14 mouse cellular contexts compared by ENCODE assay signal in the genomic region with DNA sequence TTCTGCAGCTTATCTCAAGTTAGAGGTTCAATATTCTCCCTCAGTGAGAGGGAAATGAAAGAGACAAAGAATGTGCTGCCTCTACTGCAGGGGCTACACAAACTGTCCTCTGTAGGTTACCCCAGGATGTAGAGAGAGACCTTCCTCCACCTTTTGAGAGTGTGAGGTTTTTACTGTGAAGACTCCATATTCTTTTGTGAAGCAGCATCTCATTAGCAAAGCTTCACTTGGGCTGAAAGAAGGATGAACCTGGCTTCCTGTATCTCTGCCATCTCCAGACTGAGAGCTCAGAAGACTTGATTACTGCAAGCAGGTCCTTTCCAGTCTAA.
DNase-seq lines count a peak whose midpoint lies in the region; ATAC-seq lines count a peak whose summit lies in the region.
"Had no signal": no experiment of that assay in that cellular context is flagged by ENCODE, and none has a peak within 500 bp of the region (broad histone marks: within the 10 kb centered on the region; RNA-seq: fewer than 3 reads in every experiment).

No protein-coding gene starts in this region.

- no peak overlapping the region for H3K9ac ChIP-seq in forebrain, embryonic 15.5 days (replicated peaks)
- H3K9ac ChIP-seq in liver, embryonic 12.5 days, result peak overlapping the region; percentile 59; the same call in 1 of the 2 replicates
- H3K9ac ChIP-seq in midbrain, embryonic 15.5 days, result no peak overlapping the region; the same call in 1 of the 2 replicates
- H3K9ac ChIP-seq: embryonic facial prominence, embryonic 13.5 days had no signal

- DNase-seq in heart, adult 11 months, result peak; percentile 43
- DNase-seq in heart, postnatal 10 days, result no peak
- DNase-seq in lung, adult 18-20 months, result no peak
- no peak for DNase-seq in kidney, postnatal 4 days
- DNase-seq in thymus, postnatal 14 days, result no peak
- DNase-seq: cerebellum, adult 9-10 months; gastrocnemius, postnatal 14 days; right cerebral cortex, adult 18-20 months; thymus, postnatal 4 days had no signal

- H3K36me3 ChIP-seq in forebrain, embryonic 15.5 days, result no peaks in the 10 kb centered on the region
- no peaks in the 10 kb centered on the region for H3K36me3 ChIP-seq in liver, embryonic 12.5 days
- no peaks in the 10 kb centered on the region for H3K36me3 ChIP-seq in midbrain, embryonic 15.5 days (replicated peaks)
- H3K36me3 ChIP-seq: embryonic facial prominence, embryonic 13.5 days had no signal

- H3K27ac ChIP-seq in forebrain, embryonic 15.5 days (replicated peaks), result peak overlapping the region; percentile 86
- H3K27ac ChIP-seq in liver, embryonic 12.5 days, result peak overlapping the region; percentile 94
- peak overlapping the region; percentile 87 for H3K27ac ChIP-seq in midbrain, embryonic 15.5 days
- H3K27ac ChIP-seq: embryonic facial prominence, embryonic 13.5 days; kidney, postnatal 0 days had no signal

- intact Hi-C loops in heart, postnatal 10 days (cut with DNase I), result no loop called here

- no peak for ATAC-seq in forebrain, embryonic 15.5 days (replicated peaks)
- ATAC-seq in liver, embryonic 12.5 days, result peak; percentile 44
- peak; percentile 48 for ATAC-seq in midbrain, embryonic 15.5 days (replicated peaks)

- no peaks in the 10 kb centered on the region for H3K27me3 ChIP-seq in forebrain, embryonic 15.5 days
- no peaks in the 10 kb centered on the region for H3K27me3 ChIP-seq in liver, embryonic 12.5 days (replicated peaks)
- no peaks in the 10 kb centered on the region for H3K27me3 ChIP-seq in midbrain, embryonic 15.5 days (replicated peaks)
- H3K27me3 ChIP-seq: embryonic facial prominence, embryonic 13.5 days had no signal

- no peaks in the 10 kb centered on the region for H3K9me3 ChIP-seq in forebrain, embryonic 15.5 days
- H3K9me3 ChIP-seq in liver, embryonic 12.5 days (replicated peaks), result no peaks in the 10 kb centered on the region
- H3K9me3 ChIP-seq in midbrain, embryonic 15.5 days, result no peaks in the 10 kb centered on the region
- H3K9me3 ChIP-seq: embryonic facial prominence, embryonic 13.5 days had no signal

- no peak overlapping the region for H3K4me2 ChIP-seq in forebrain, embryonic 15.5 days (replicated peaks)
- peak overlapping the region; percentile 64 for H3K4me2 ChIP-seq in liver, embryonic 12.5 days
- no peak overlapping the region for H3K4me2 ChIP-seq in midbrain, embryonic 15.5 days
- H3K4me2 ChIP-seq: embryonic facial prominence, embryonic 13.5 days had no signal

- peaks cover 61% of the 10 kb centered on the region for H3K4me1 ChIP-seq in forebrain, embryonic 15.5 days
- H3K4me1 ChIP-seq in liver, embryonic 12.5 days, result peaks cover 70% of the 10 kb centered on the region
- H3K4me1 ChIP-seq in midbrain, embryonic 15.5 days, result peaks cover 63% of the 10 kb centered on the region

- H3K4me3 ChIP-seq in forebrain, embryonic 15.5 days, result no peak overlapping the region
- no peak overlapping the region; the same call in none of the 2 replicates for H3K4me3 ChIP-seq in liver, embryonic 12.5 days
- H3K4me3 ChIP-seq in midbrain, embryonic 15.5 days, result no peak overlapping the region
- H3K4me3 ChIP-seq: embryonic facial prominence, embryonic 13.5 days had no signal
